Mouse (Mus musculus): ENCODE data around the gene Otud4. TPM values are rescaled to one million over a fixed set of nuclear protein-coding genes. Genes with fewer than 3 reads are reported as not detected.

Otud4 gene
- polyA plus RNA-seq, 1 experiment from 2014 or later: 13.9 TPM

DNA sequence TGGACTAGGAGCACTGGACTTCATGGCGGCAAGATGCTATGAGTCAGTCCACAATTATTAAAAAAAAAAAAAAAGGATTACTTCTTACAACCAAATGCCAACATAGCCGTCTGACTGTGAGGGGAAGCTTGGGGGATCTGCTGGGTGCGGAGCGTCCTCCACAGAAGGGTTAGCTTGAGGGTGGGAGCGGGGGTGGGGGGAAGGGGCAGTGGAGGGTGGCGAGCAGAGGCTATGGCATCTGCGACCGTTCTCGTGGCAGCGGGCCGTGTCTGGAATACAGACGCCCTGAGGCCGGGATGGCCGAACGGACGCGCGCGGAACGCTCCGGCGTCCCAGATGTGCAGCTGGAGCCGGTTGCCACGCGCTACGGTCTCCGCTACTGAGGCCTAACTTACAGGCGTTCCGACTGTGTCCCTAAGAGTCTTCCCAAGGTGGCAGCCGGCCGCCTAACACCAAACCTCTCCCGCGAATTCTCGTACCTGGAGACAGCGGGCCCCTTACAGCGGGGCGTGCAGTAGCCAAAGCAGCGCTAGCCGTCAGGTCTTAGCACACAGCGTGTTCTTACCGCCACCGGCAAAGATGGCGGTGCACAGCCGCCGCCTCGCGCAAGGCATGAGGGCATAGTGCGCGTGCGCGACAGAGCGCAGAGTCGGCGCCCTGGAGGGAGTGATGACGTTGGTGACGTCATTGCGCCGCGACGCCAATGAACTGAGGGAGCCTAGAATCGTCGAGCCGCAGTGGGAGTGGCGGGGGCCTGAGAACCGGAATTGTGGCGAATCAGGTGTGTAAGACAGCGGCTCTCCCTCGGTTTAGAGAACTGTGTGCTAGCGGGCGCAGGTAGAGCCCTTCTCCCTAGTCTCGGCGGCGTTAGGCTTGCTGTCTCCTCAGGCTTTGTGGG, 71.9 kb downstream of the Otud4 start, which contains the start of the genes Abce1 and Anapc10:
Gene Abce1 (minus strand): TSS at position 677 of the 898 bp plus-strand sequence.
Gene Anapc10 (plus strand): TSS at position 757 of the 898 bp plus-strand sequence.
- peak within 1 kb of the TSS; percentile 83 for H3K27ac ChIP-seq
- under 1% methylated on average over 73 of the region's 73 CpGs for WGBS
- peak within 1 kb of the TSS; percentile 64 for H3K4me2 ChIP-seq (replicated peaks)
- no peaks in the 10 kb centered on the region for H3K9me3 ChIP-seq
- H3K27me3 ChIP-seq (replicated peaks): no peaks in the 10 kb centered on the region
- H3K36me3 ChIP-seq: peaks cover 3% of the 10 kb centered on the region; the same call in 1 of the 2 replicates
- H3K9ac ChIP-seq: peak within 1 kb of the TSS; percentile 88
- peak; percentile 99 for ATAC-seq
- 0 out of 2 replicates have a peak, but pooled peaks cover 3% of the 10 kb centered on the region for H3K4me1 ChIP-seq (replicated peaks)
- peak within 1 kb of the TSS; percentile 86 for H3K4me3 ChIP-seq (replicated peaks)

DNA sequence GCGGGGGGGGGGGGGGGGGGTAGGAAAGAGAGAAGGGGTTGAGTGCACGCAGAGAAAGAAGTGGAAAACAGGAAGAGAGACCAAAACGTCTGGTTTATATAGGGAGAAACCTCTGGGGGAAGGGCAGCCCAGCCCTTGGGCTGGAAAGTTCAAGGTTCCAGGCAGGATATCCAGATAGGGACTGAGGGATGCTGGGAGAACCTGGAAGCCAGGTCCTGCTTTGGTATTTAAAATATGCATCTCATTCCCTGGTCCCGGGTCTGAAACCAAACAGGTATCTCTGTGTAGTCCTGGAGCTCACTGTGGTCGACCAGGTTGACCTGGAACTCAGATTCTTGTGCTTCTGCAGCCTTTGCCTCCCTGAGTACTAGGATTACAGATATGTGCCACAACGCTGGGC, 73.3 kb downstream of the Otud4 start:
- Histone ChIP-seq H3K36me3 (0 out of 2 replicates have a peak, but pooled peaks cover 5% of the 10 kb centered on the region), H3K27ac (no peak overlapping the region), H3K4me3 (replicated peaks) (no peak overlapping the region), H3K4me1 (replicated peaks) (0 out of 2 replicates have a peak, but pooled peaks cover 3% of the 10 kb centered on the region), H3K9me3 (no peaks in the 10 kb centered on the region), H3K27me3 (replicated peaks) (no peaks in the 10 kb centered on the region), H3K9ac (no peak overlapping the region), H3K4me2 (replicated peaks) (peak overlapping the region; percentile 46)
- ATAC-seq: no peak
- WGBS: 37% methylated on average over 6 of the region's 6 CpGs

DNA sequence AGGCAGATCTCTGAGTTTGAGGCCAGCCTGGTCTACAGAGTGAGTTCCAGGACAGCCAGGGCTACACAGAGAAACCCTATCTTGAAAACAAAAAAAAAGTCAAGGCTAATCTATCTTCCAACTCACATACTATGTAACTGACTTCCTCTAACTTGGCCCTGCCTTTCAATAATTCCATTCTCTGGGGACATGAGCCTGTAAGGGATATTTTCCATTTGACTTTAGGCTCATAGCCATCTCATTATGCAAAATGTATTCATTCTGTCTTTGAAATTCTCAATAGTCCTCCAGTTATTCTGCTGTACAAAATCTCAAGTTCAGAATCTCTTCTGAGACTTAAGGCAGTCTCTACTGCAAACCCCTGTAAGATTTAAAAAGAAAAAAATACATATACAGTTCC, 82.1 kb downstream of the Otud4 start:
- ATAC-seq: no peak
- no peak overlapping the region for H3K9ac ChIP-seq
- no peaks in the 10 kb centered on the region for H3K9me3 ChIP-seq
- H3K36me3 ChIP-seq: peaks cover 14% of the 10 kb centered on the region; the same call in 1 of the 2 replicates
- H3K4me2 ChIP-seq (replicated peaks): no peak overlapping the region
- H3K27ac ChIP-seq: no peak overlapping the region
- H3K4me3 ChIP-seq (replicated peaks): no peak overlapping the region
- no peaks in the 10 kb centered on the region for H3K4me1 ChIP-seq (replicated peaks)
- no peaks in the 10 kb centered on the region for H3K27me3 ChIP-seq (replicated peaks)

DNA sequence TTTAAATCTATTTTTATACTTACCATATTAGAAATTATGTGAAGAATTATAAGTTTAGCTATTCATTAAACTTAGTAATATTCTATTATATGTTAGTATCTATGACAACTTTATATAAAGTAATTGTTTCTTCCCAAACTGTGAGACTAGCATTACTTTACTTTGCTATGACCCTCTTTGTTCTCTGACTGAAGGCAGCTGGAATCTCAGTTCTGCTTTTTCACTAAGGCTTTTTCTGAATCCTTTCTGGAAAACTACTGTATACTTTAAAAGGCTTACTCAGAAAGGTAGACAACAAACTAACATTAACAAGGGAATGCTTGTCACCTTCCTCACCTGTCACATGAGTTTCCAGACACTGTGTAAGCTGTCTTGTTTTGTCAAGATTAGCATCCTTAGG, 83.9 kb downstream of the Otud4 start:
- Histone ChIP-seq H3K4me1 (replicated peaks) (no peaks in the 10 kb centered on the region), H3K36me3 (peaks cover 11% of the 10 kb centered on the region; the same call in 1 of the 2 replicates), H3K9ac (no peak overlapping the region), H3K4me3 (replicated peaks) (no peak overlapping the region), H3K27ac (no peak overlapping the region), H3K4me2 (replicated peaks) (no peak overlapping the region), H3K9me3 (no peaks in the 10 kb centered on the region), H3K27me3 (replicated peaks) (no peaks in the 10 kb centered on the region)
- no peak for ATAC-seq

DNA sequence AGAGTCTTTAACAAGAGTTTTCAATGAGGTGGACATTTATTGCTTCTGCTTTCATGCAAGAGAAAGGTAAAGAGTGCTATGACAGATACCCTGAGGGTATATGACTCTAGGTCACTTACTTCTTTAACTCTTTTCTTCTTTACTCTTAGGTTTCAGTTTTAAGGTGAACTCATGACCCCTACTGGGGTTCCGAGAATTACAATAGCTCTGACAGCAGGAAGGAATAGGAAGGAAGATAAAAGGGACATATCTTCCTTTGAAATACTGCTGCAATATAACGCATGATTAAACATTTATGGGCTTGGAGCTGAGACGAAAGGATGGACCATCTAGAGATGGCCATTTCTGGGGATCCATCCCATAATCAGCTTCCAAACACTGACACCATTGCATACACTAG, 85.2 kb downstream of the Otud4 start:
- ATAC-seq: no peak

More for the DNA sequence above, 85.2 kb downstream of the Otud4 start:
- no peak overlapping the region for H3K4me2 ChIP-seq (replicated peaks)
- H3K4me1 ChIP-seq (replicated peaks): no peaks in the 10 kb centered on the region
- no peaks in the 10 kb centered on the region for H3K27me3 ChIP-seq (replicated peaks)
- H3K36me3 ChIP-seq: peaks cover 11% of the 10 kb centered on the region; the same call in 1 of the 2 replicates
- H3K9me3 ChIP-seq: no peaks in the 10 kb centered on the region
- H3K27ac ChIP-seq: no peak overlapping the region
- H3K4me3 ChIP-seq (replicated peaks): no peak overlapping the region
- no peak overlapping the region for H3K9ac ChIP-seq
- WGBS: 52% methylated on average over 3 of the region's 3 CpGs

Other genes starting within 250 kb of the Otud4 start
- 37.6 and 39.9 TPM in 2 replicates for gene Smad1, start 240.1 kb upstream of the Otud4 start, polyA plus RNA-seq (2015; fragmentation: Nextera tagmentation; extraction: Ambion mirVana)
- gene Abce1, start 72.1 kb downstream of the Otud4 start, polyA plus RNA-seq (2015; fragmentation: Nextera tagmentation; extraction: Ambion mirVana): 96.9 and 107 TPM in 2 replicates
- gene Anapc10, start 72.2 kb downstream of the Otud4 start, polyA plus RNA-seq (2015; fragmentation: Nextera tagmentation; extraction: Ambion mirVana): 32.3 and 33.4 TPM in 2 replicates